Mouse (Mus musculus) kidney, adult 2 months (tissue): ENCODE data around the gene Hspa1a.

Source experiments
- CTCF ChIP-seq: fragments of 200-500 bp; conservative IDR thresholded peaks from 2 replicates; pipeline ENCODE4 v1.5.1; 2011; ENCODE audit warnings: low read depth, mild to moderate bottlenecking, control low read depth, low read length, moderate library complexity, mixed read lengths; ENCODE audit not compliant: insufficient read depth, insufficient read length
- POLR2A ChIP-seq: fragments of 200-500 bp; IDR thresholded peaks from one replicate; pipeline ENCODE4 v1.6.1; 2011; ENCODE audit warnings: low read depth, low read length, control low read depth

- TF ChIP-seq CTCF = no peak
- TF ChIP-seq POLR2A = no peak
These were observed 20.1 kb downstream of the Hspa1a start for GRCm38 (mm10) chr17:34951636-34952377.
